Mouse (Mus musculus) retina, postnatal 1 day (tissue): ENCODE data around the gene Slc25a12.
"Not testable (repeated sequence)": the region's sequence is repeated elsewhere in the genome, so short reads cannot be mapped to it uniquely, and the experiment has no call there.

Source experiments
- DNase-seq: peaks from one replicate; pipeline ENCODE4 v3.0.0-alpha.2; 2012

The Slc25a12 gene

GRCm38 (mm10) chr2:71367125-71367880 is at the start of gene Slc25a12:
TSS of gene Slc25a12 (minus strand) at chr2:71367749.
- DNase-seq, result peak; percentile 92

- DNase-seq, result no peak
Measured at GRCm38 (mm10) chr2:71405613-71406012, 38.1 kb upstream of the Slc25a12 start.

GRCm38 (mm10) chr2:71389864-71390263 is 22.3 kb upstream of the Slc25a12 start:
- no peak for DNase-seq

- peak; percentile 99 for DNase-seq
Measured at GRCm38 (mm10) chr2:71388951-71389763, 21.6 kb upstream of the Slc25a12 start, which contains the start of gene Hat1. TSS of gene Hat1 (plus strand) at chr2:71388958.

GRCm38 (mm10) chr2:71387766-71388165 is 20.2 kb upstream of the Slc25a12 start:
- DNase-seq, result no peak

- DNase-seq, result no peak
Measured at GRCm38 (mm10) chr2:71383890-71384289, 16.3 kb upstream of the Slc25a12 start.

GRCm38 (mm10) chr2:71381962-71382361 is 14.4 kb upstream of the Slc25a12 start:
- DNase-seq, result no peak

GRCm38 (mm10) chr2:71377426-71377825 is 9.9 kb upstream of the Slc25a12 start:
- no peak for DNase-seq

GRCm38 (mm10) chr2:71376433-71376906 is 8.9 kb upstream of the Slc25a12 start:
- DNase-seq, result peak; percentile 12

- no peak for DNase-seq
Measured at GRCm38 (mm10) chr2:71374275-71375155, 7.0 kb upstream of the Slc25a12 start.

- not testable (repeated sequence) for DNase-seq
Measured at GRCm38 (mm10) chr2:71372261-71372660, 4.7 kb upstream of the Slc25a12 start.

GRCm38 (mm10) chr2:71371790-71372189 is 4.2 kb upstream of the Slc25a12 start:
- no peak for DNase-seq

GRCm38 (mm10) chr2:71368086-71368485 is 537 bp upstream of the Slc25a12 start:
- peak; percentile 5 for DNase-seq

GRCm38 (mm10) chr2:71366618-71367124 is 878 bp downstream of the Slc25a12 start:
- no peak for DNase-seq

GRCm38 (mm10) chr2:71360192-71360591 is 7.4 kb downstream of the Slc25a12 start:
- DNase-seq, result no peak

- no peak for DNase-seq
Measured at GRCm38 (mm10) chr2:71358347-71358746, 9.2 kb downstream of the Slc25a12 start.

GRCm38 (mm10) chr2:71354055-71354425 is 13.5 kb downstream of the Slc25a12 start:
- no peak for DNase-seq

GRCm38 (mm10) chr2:71353306-71354054 is 14.1 kb downstream of the Slc25a12 start:
- no peak for DNase-seq

- DNase-seq, result no peak
Measured at GRCm38 (mm10) chr2:71351727-71351987, 15.9 kb downstream of the Slc25a12 start.

GRCm38 (mm10) chr2:71350904-71351726 is 16.4 kb downstream of the Slc25a12 start:
- no peak for DNase-seq

- no peak for DNase-seq
Measured at GRCm38 (mm10) chr2:71350181-71350580, 17.4 kb downstream of the Slc25a12 start.
